Mouse (Mus musculus) stomach, embryonic 16.5 days (tissue): ENCODE data around the gene Nox3. TPM values are rescaled to one million over a fixed set of nuclear protein-coding genes. Genes with fewer than 3 reads are reported as not detected.

Experiments
- ATAC-seq: fragments of 200-750 bp; cut with Nextera tagmentation; 2 replicates; pipeline ENCODE4 v1.8.0; 2017; ENCODE audit warnings: moderate number of reproducible peaks, moderate TSS enrichment; ENCODE audit not compliant: insufficient read depth, low FRiP score
- H3K27ac ChIP-seq: fragments of 300-500 bp; sonication (generic); 2 replicates; pipeline ENCODE4 v1.5.1; 2014; ENCODE audit warnings: low read length
- H3K27me3 ChIP-seq: fragments of 300-500 bp; sonication (generic); 2 replicates; pipeline ENCODE4 v1.6.1; 2014; ENCODE audit warnings: low read length, control low read depth, mixed read lengths; ENCODE audit not compliant: control insufficient read depth, insufficient read depth
- H3K36me3 ChIP-seq: fragments of 300-500 bp; sonication (generic); 2 replicates; pipeline ENCODE4 v1.6.1; 2014; ENCODE audit warnings: low read length; ENCODE audit not compliant: control insufficient read depth, insufficient read depth
- H3K4me1 ChIP-seq: fragments of 300-500 bp; sonication (generic); 2 replicates; pipeline ENCODE4 v1.6.1; 2014; ENCODE audit warnings: low read length, control low read depth, mixed read lengths; ENCODE audit not compliant: control insufficient read depth, insufficient read depth
- H3K4me2 ChIP-seq: fragments of 300-500 bp; sonication (generic); 2 replicates; pipeline ENCODE4 v1.6.1; 2014; ENCODE audit warnings: low read depth, low read length, mixed read lengths
- H3K4me3 ChIP-seq: fragments of 300-500 bp; sonication (generic); replicated peaks from 2 replicates; pipeline ENCODE4 v1.5.1; 2014; ENCODE audit warnings: mild to moderate bottlenecking, low read length
- H3K9ac ChIP-seq: fragments of 300-500 bp; sonication (generic); 2 replicates; pipeline ENCODE4 v1.6.1; 2014; ENCODE audit warnings: low read length
- H3K9me3 ChIP-seq: fragments of 300-500 bp; sonication (generic); replicated peaks from 2 replicates; pipeline ENCODE4 v1.6.1; 2016; ENCODE audit warnings: low read length, control low read depth; ENCODE audit not compliant: control insufficient read depth
- WGBS: fragments of 180-500 bp; shearing (Covaris S2); extraction: QIAGEN DNeasy Blood & Tissue Kit; methylation state at CpG from one replicate; pipeline ENCODE4 v1.1.7; 2014; 5-methylcytosine and 5-hydroxymethylcytosine counted together
- polyA plus RNA-seq: library from polyadenylated mRNA; unstranded; fragments of >200 nt; fragmentation: Nextera tagmentation; extraction: Ambion mirVana; gene quantifications from 2 replicates; pipeline ENCODE4 v1.2.1, GENCODE M21; 2015

The Nox3 gene
- polyA plus RNA-seq, 1 experiment from 2014 or later = not detected

DNA sequence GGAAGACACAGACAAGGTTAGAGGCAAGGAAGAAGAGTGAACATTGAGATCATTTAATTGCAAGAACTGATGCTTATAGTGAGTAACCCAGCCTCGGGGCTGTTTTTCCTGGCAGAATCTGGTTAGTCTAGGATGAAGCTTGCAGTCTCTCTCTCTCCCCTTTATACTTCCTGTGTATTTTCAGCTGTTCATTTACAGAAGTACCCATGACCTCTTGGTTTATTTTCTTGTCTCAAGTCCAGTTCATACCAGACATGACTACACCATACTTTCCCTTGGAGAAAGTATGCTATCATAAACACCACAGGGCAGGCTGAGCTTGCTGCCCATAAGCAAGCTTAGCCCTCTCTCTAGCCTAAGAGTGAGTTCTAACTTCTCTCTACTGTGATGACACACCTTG, 98.9 kb downstream of the Nox3 start:
- H3K36me3 ChIP-seq = no peaks in the 10 kb centered on the region
- no peak overlapping the region for H3K4me3 ChIP-seq
- no peaks in the 10 kb centered on the region for H3K9me3 ChIP-seq
- 0 out of 2 replicates have a peak, but pooled peaks have one; percentile 37 for ATAC-seq
- no peaks in the 10 kb centered on the region for H3K27me3 ChIP-seq
- H3K4me2 ChIP-seq = no peak overlapping the region
- H3K27ac ChIP-seq = peak overlapping the region; percentile 45
- WGBS = 40% methylated on average over 1 of the region's 1 CpGs
- H3K9ac ChIP-seq = no peak overlapping the region
- peaks cover 8% of the 10 kb centered on the region; the same call in 1 of the 2 replicates for H3K4me1 ChIP-seq

Other genes starting within 250 kb of the Nox3 start
- not detected in 2 replicates for gene Cldn20, start 163.7 kb downstream of the Nox3 start, polyA plus RNA-seq
- 14.2 TPM in 2 replicates for gene Tfb1m, start 138.5 kb downstream of the Nox3 start, polyA plus RNA-seq